In the genomic region with DNA sequence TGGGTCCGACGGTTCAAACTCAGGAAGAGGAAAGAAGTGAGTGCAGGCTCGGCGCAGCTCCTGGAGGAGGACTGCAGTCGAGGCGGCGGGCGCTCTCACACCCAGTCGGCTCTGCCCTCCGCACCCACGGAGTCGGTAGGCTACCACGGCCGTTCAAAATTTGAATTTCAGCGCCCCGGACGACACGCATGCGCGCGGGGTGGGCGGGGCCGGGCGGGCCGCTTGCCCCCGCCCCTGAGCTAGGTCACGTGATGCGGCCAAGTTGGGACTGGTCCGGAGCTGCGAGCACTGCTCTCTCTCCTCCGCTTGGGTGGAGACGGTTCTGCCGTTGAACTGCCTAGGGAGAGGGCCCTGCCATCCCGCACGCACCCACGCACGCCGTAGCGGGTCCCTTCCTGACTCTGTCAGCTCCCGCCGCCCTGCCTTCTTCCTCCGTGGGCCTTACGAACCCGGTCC, we compare ENCODE assay signal across 8 mouse cellular contexts. TPM values are rescaled to one million over a fixed set of nuclear protein-coding genes. Genes with fewer than 3 reads are reported as not detected.
A peak's percentile ranks its signal among the peaks of the same experiment; 100 is the strongest.
DNase-seq lines count a peak whose midpoint lies in the region; ATAC-seq and TF ChIP-seq lines count a peak whose summit lies in the region.

Gene Anln (minus strand): TSS at position 168 of the 456 bp plus-strand sequence.

- CTCF ChIA-PET in Patski (lab: Charles Lee): no interaction called here

- peaks cover 13% of the 10 kb centered on the region for H3K4me1 ChIP-seq in hindbrain, embryonic 12.5 days
- peaks cover 6% of the 10 kb centered on the region; the same call in 1 of the 2 replicates for H3K4me1 ChIP-seq in lung, postnatal 0 days (ENCODE audit: insufficient read depth, low read depth, low read length)

- POLR2A ChIA-PET in Patski (lab: Charles Lee): interaction anchor here (0.5 to 1.2 kb wide), 2 partner anchors 9 to 41 kb away, joined by 3 read pairs; no protein-coding TSS in a partner anchor

- 0% methylated on average over 43 of the region's 44 CpGs for WGBS in hindbrain, embryonic 12.5 days
- WGBS in lung, postnatal 0 days: under 1% methylated on average over 27 of the region's 44 CpGs

- H3K4me2 ChIP-seq in hindbrain, embryonic 12.5 days (replicated peaks): peak within 1 kb of the TSS; percentile 83
- H3K4me2 ChIP-seq in lung, postnatal 0 days (replicated peaks; ENCODE audit: low read depth, low read length): peak within 1 kb of the TSS; percentile 99

- peak; percentile 61 for ATAC-seq in Patski
- ATAC-seq in hindbrain, embryonic 12.5 days (ENCODE audit: low FRiP score): peak; percentile 97
- ATAC-seq in lung, postnatal 0 days: peak; percentile 96

- no peaks in the 10 kb centered on the region for H3K27me3 ChIP-seq in Patski
- no peaks in the 10 kb centered on the region for H3K27me3 ChIP-seq in hindbrain, embryonic 12.5 days
- H3K27me3 ChIP-seq in lung, postnatal 0 days (replicated peaks; ENCODE audit: insufficient read depth, low read length): no peaks in the 10 kb centered on the region

- peak within 1 kb of the TSS; percentile 83 for H3K9ac ChIP-seq in hindbrain, embryonic 12.5 days
- peak within 1 kb of the TSS; percentile 62 for H3K9ac ChIP-seq in lung, postnatal 0 days (replicated peaks; ENCODE audit: low read depth)

- peak within 1 kb of the TSS; percentile 87 for H3K27ac ChIP-seq in hindbrain, embryonic 12.5 days
- H3K27ac ChIP-seq in lung, postnatal 0 days (ENCODE audit: low read length): peak within 1 kb of the TSS; percentile 94

- no peaks in the 10 kb centered on the region for H3K36me3 ChIP-seq in hindbrain, embryonic 12.5 days
- no peaks in the 10 kb centered on the region for H3K36me3 ChIP-seq in lung, postnatal 0 days (ENCODE audit: insufficient read depth, low read length)

- peak within 1 kb of the TSS; percentile 82 for H3K4me3 ChIP-seq in hindbrain, embryonic 12.5 days
- peak within 1 kb of the TSS; percentile 65 for H3K4me3 ChIP-seq in lung, postnatal 0 days (ENCODE audit: low read depth, low read length)

- DNase-seq in Patski (ENCODE audit: low read depth, low spot score): no peak
- peak; percentile 98 for DNase-seq in cerebellum, postnatal 10 days
- peak; percentile 66 to 82 for DNase-seq in frontal cortex, postnatal 10 days (ENCODE audit: low spot score in 2 of 2)
- DNase-seq in layer of hippocampus, postnatal 10 days (ENCODE audit: low spot score in 2 of 2): peak; percentile 87 to 91
- DNase-seq in lung, postnatal 0 days (ENCODE audit: low spot score): peak; percentile 96
- DNase-seq in ovary, postnatal 10 days (ENCODE audit: low spot score): peak; percentile 92
- DNase-seq in thymus, postnatal 10 days (ENCODE audit: low spot score in 2 of 2): peak; percentile 91 to 97

- in situ Hi-C loops in Patski (cut with MboI; ENCODE audit: low pct_unique_long_range_greater_than_20kb): no loop called here

- no peaks in the 10 kb centered on the region for H3K9me3 ChIP-seq in hindbrain, embryonic 12.5 days (replicated peaks)
- H3K9me3 ChIP-seq in lung, postnatal 0 days (ENCODE audit: low read length): no peaks in the 10 kb centered on the region

- TF ChIP-seq CTCF in Patski (IDR thresholded peaks at IDR 0.05): no peak
- peak; percentile 24; the same call in 1 of the 2 replicates for TF ChIP-seq CTCF in lung, postnatal 0 days (IDR thresholded peaks at IDR 0.05)

- no peak for TF ChIP-seq EP300 in lung, postnatal 0 days (IDR thresholded peaks at IDR 0.05)

RNA-seq across cellular contexts. Expression of gene Anln, which starts in this region (rescaled TPM):
- polyA plus RNA-seq in Patski (2021): 87.6 TPM
- polyA plus RNA-seq in hindbrain, embryonic 12.5 days (2016; fragmentation: Nextera tagmentation; extraction: Ambion mirVana): 28.0 and 28.6 TPM in 2 replicates
- 10 to 100 TPM; 10.1 to 11.2 TPM for total RNA-seq in layer of hippocampus, postnatal 10 days (2021)
- polyA plus RNA-seq in lung, postnatal 0 days (2015; fragmentation: Nextera tagmentation; extraction: Ambion mirVana): 2.8 and 4.2 TPM in 2 replicates
